Mouse (Mus musculus) liver, adult 2 months (tissue): ENCODE results near the gene Ccdc184.

Experiments used
- CTCF ChIP-seq: fragments of 200-500 bp; IDR thresholded peaks from 2 replicates; pipeline ENCODE4 v1.5.1; 2011; ENCODE audit warnings: low read depth, low read length, control low read depth
- POLR2A ChIP-seq: fragments of 200-500 bp; IDR thresholded peaks from 2 replicates; pipeline ENCODE4 v1.6.1; 2011; ENCODE audit warnings: low read length, control low read depth; ENCODE audit not compliant: insufficient read depth; ENCODE audit errors: extremely low read depth

DNA sequence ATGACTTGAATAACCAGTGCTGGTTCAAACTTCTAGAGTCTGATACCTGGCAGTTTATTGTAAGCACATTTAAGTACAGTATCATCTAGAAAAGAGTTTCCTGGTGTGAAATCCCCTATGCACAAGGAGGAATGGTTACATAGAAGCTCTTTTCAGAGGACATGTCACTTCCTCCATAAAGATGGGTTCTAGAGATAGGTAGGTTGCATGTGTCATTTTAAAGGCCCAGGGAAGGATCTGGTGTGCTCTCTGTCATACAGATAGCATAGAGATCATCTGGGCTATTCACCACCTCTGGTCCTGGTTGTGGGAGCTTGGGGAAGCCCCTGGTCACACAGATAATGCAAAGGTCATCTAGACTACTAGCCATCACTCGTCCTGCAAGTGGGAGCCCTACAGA is 9.7 kb upstream of the Ccdc184 start:
- no peak for TF ChIP-seq CTCF
- TF ChIP-seq POLR2A, result no peak
